In genomic region chr13:14835362-14835761, GRCm38 (mm10) we compare ENCODE assay signal across 24 mouse cellular contexts.
"Had no signal": no experiment of that assay in that cellular context is flagged by ENCODE, and none has a peak within 500 bp of the region (broad histone marks: within the 10 kb centered on the region; RNA-seq: fewer than 3 reads in every experiment).

No protein-coding gene starts in this region.

- H3K36me3 ChIP-seq: heart, embryonic 10.5 days; heart, embryonic 12.5 days; hindbrain, embryonic 13.5 days; hindbrain, embryonic 15.5 days; kidney, embryonic 15.5 days; limb, embryonic 15.5 days; liver, embryonic 12.5 days had no signal

- H3K4me3 ChIP-seq: gastrocnemius, adult 2 months; heart, embryonic 10.5 days; heart, embryonic 12.5 days; hindbrain, embryonic 13.5 days; hindbrain, embryonic 15.5 days; kidney, embryonic 15.5 days; limb, embryonic 15.5 days; liver, embryonic 12.5 days had no signal

- H3K9ac ChIP-seq: heart, embryonic 12.5 days; hindbrain, embryonic 13.5 days; hindbrain, embryonic 15.5 days; kidney, embryonic 15.5 days; limb, embryonic 15.5 days; liver, embryonic 12.5 days; liver, embryonic 14.5 days had no signal

- H3K27me3 ChIP-seq: heart, embryonic 12.5 days; hindbrain, embryonic 13.5 days; hindbrain, embryonic 15.5 days; kidney, embryonic 15.5 days; limb, embryonic 15.5 days; liver, embryonic 12.5 days had no signal

- H3K9me3 ChIP-seq: heart, embryonic 10.5 days; heart, embryonic 12.5 days; hindbrain, embryonic 13.5 days; hindbrain, embryonic 15.5 days; kidney, embryonic 15.5 days; limb, embryonic 15.5 days; liver, embryonic 12.5 days had no signal

- H3K4me1 ChIP-seq: heart, embryonic 10.5 days; heart, embryonic 12.5 days; hindbrain, embryonic 13.5 days; hindbrain, embryonic 15.5 days; kidney, embryonic 15.5 days; limb, embryonic 15.5 days; liver, embryonic 12.5 days had no signal

- DNase-seq: gastrocnemius, adult 2 months; gastrocnemius, postnatal 10 days; gastrocnemius, postnatal 25 days; heart, adult 18-20 months; heart, postnatal 14 days; heart, postnatal 36 days; kidney, adult 11 months; kidney, adult 2 months; kidney, adult 9 months; kidney, postnatal 14 days; kidney, postnatal 36 days; layer of hippocampus, adult 9-11 months; layer of hippocampus, postnatal 36 days had no signal

- H3K27ac ChIP-seq: gastrocnemius, adult 2 months; heart, embryonic 10.5 days; hindbrain, embryonic 13.5 days; hindbrain, embryonic 15.5 days; hindbrain, postnatal 0 days; kidney, embryonic 15.5 days; kidney, postnatal 0 days; limb, embryonic 15.5 days; liver, embryonic 12.5 days; liver, embryonic 14.5 days had no signal

- ATAC-seq: hindbrain, postnatal 0 days; intestine, embryonic 16.5 days; liver, embryonic 12.5 days had no signal

- H3K4me2 ChIP-seq: heart, embryonic 12.5 days; hindbrain, embryonic 13.5 days; hindbrain, embryonic 15.5 days; kidney, embryonic 15.5 days; limb, embryonic 15.5 days; liver, embryonic 12.5 days had no signal
